Mouse (Mus musculus) induced T-regulatory cell, adult 2 months (primary cell): Measurements from ENCODE around the gene Fbxo11.
A peak's percentile ranks its signal among the peaks of the same experiment; 100 is the strongest.
"Not testable (repeated sequence)": the region's sequence is repeated elsewhere in the genome, so short reads cannot be mapped to it uniquely, and the experiment has no call there.

Experiments
- DNase-seq: peaks from one replicate; pipeline ENCODE4 v3.0.0-alpha.2; 2012; ENCODE audit warnings: low read depth

Fbxo11 gene

DNA sequence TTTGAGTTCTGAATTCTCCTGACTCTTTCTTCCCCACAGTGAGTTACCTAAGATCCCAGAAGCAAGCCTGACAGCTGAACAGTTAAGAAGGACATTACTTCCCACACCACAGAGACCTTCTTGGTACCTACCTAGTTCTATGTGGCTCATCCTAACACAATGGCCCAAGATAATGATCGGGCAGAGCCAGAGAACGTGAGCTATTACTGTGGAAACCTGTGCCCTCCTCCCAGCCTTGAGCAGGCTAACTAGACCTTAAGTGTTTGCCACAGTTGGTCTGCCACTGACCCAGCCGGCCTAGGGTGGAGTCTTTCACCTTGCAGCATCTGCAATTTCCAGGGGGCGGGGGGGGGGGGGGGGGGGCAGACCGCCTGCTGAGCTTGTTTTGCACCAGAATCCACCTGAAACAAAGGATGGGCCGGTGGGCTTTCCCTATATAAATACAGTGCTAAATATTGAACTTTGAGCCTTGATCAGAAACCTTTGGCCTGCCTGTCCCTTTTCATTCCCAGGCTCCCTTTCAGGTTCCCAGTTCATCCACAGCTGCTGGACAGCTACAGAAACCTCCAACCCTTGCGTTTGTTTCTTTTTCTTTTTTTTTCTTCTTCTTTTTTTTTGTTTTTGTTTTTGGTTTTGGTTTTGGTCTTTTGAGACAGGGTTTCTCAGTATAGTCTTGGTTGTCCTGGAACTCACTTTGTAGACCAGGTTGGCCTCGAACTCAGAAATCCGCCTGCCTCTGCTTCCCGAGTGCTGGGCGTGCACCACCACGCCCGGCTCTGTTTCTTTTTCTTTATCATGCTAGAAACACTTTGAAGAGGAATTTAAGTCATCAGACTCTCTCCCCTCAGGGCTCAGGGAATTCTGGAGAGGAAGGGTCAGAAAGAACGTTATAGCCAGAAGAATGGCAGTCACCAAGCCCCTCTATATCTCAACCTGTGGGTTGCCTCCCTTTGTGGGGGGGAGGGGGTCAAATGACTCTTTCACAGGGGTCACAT is 101.7 kb downstream of the Fbxo11 start:
- no peak for DNase-seq

DNA sequence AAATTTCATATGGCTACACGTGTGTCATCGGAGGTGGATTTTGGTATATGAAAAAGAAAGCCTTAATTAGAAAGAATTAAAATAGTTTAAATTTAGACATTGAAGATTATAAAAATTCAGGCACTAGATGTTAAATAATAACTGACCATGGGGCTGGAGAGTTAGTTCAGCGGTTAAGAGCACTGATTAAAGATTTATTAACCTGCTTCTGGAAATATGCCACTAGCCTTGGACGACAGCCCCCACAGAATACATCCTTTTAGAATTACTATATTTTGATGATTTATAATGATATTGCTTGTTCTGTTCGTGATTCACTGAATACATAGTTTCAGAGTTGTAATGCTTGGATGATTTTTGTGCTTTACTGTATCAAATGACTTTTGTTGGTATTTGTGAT is 105.2 kb downstream of the Fbxo11 start:
- not testable (repeated sequence) for DNase-seq

DNA sequence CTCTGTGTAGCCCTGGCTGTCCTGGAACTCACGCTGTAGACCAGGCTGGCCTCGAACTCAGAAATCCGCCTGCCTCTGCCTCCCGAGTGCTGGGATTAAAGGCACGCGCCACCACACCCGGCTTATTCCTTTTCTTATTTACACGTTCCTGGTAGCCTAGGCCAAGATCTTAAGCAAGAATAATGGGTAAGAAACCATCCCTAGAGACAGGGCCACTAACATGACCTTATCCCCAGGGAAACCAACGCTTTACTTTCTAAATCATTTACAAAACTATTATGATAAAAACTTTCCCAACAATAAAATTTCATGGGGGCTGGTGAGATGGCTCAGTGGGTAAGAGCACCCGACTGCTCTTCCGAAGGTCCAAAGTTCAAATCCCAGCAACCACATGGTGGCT is 105.7 kb downstream of the Fbxo11 start:
- not testable (repeated sequence) for DNase-seq

DNA sequence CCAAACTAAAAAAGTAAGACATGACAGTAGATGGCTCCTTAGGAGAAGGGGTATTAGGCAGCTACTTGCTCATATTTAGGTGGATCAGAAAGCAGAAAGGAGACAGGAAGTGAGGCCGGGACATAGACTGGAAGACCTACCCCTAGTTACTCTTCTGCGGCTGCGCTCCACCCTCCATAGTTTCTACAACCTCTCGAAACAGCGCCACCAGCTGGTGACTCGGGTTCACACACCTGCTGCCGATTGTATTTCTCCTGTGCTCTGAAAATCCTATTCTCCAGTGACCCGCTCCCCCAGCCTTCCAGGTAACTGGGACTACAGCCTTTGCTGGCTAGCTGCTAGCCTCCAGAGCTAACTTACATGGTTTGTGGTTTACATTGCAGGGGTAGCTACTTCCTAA is 106.8 kb downstream of the Fbxo11 start:
- DNase-seq, result peak; percentile 55

DNA sequence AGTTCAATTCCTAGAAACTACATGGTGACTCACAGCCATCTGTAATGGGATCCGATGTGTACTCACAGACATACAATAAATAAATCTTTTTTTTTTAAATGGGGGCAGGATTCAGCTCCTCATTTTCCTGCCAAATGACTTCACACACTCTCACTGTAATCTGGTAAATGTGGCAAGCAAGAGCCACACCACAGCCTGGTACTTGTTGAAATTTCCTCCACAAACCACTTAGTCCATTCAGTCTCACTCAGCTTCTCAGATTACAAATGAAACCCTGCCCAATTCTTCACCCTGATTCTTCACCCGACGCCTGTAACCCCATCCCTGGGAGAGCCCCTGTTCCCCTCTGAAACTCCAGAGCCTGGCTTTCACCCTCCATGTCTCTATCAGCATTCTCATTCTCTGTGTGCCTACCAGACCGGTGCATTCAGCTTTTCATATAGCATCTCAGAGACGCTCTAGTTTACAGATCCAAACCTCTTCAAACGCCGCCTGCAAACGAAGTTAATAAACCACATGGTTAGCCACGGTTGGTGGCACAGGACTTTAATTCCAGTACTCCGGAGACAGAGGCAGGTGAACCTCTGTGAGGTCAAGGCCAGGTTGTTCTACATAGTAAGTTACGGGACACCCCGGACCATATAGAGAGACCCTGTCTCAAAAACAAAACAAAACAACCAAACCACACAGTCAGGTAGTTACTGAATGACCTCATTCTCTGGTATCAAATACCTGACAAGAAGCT is 107.8 kb downstream of the Fbxo11 start:
- DNase-seq, result no peak

DNA sequence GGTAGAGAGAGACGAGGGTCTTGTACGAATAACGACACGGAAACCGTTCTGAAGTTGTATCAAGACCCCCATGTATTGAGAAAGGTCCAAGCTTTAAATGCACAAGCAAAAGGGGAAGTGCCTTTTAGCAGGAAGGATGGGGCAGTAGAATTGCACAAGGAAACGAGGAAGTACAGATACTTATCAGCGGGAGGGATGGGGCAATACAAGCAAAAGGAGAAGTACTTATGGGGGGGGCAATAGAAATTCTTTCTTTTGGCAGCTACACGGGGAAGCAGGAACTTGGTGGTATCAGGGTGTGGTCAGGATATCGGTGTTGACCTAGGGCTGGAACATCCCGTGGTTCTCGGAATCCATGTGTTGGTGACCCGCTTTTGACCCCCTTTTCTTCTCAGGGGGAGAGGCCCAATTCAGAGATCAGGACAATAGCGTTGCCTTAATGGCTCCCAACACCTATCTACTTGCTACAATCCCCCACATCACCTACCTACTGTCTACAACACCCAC is 110.4 kb downstream of the Fbxo11 start:
- not testable (repeated sequence) for DNase-seq

DNA sequence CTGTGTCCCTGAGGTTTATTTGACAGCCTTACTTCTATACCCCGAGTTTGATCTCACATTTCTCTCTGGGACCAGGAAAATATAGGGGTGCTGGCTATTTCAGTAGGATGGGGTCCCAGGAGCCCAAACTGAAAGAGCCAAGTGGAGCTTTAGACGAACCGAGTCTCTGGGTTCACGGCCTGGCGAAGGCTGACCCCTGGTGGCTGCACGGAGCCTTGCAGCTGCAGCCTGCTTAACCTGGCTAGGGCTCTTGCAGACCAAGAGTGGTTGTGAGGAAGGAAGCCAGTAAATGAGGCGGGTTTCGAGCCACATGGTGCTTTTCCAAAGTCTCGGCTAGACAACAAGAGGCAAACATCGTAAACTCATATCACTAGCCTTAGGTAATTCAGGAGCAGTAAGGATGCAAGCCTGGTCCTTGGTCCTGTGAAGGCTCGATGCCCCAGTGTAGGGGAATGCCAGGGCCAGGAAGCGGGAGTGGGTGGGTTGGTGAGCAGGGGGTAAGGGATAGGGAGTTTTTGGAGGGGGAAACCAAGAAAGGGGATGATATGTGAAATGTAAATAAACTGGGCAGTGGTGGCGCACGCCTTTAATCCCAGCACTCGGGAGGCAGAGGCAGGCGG is 116.0 kb downstream of the Fbxo11 start:
- peak; percentile 77 for DNase-seq
